Mouse (Mus musculus): Measurements from ENCODE around the gene Gif. TPM values are rescaled to one million over a fixed set of nuclear protein-coding genes. Genes with fewer than 3 reads are reported as not detected.

Gene Gif
- polyA plus RNA-seq, 1 experiment from 2014 or later: 0.46 TPM

- H3K4me3 ChIP-seq (ENCODE audit: low read depth, low read length): no peak overlapping the region
- DNase-seq (no peak), ATAC-seq (ENCODE audit: insufficient read depth) (no peak)
- no peaks in the 10 kb centered on the region for H3K36me3 ChIP-seq (ENCODE audit: insufficient read depth)
- TF ChIP-seq CTCF (IDR thresholded peaks at IDR 0.05; ENCODE audit: low read depth): no peak
- H3K4me2 ChIP-seq: no peak overlapping the region
- no peaks in the 10 kb centered on the region for H3K9me3 ChIP-seq (ENCODE audit: low read depth, low read length)
- no peaks in the 10 kb centered on the region for H3K4me1 ChIP-seq (ENCODE audit: insufficient read depth)
- no peak overlapping the region for H3K27ac ChIP-seq (ENCODE audit: low read depth)
- H3K9ac ChIP-seq: no peak overlapping the region
- 66% methylated on average over 5 of the region's 5 CpGs for WGBS
- no peaks in the 10 kb centered on the region for H3K27me3 ChIP-seq (ENCODE audit: insufficient read depth, low read length)
These were observed 62.8 kb downstream of the Gif start for GRCm38 (mm10) chr19:11810003-11810758.

- Histone ChIP-seq H3K4me3 (ENCODE audit: low read depth, low read length) (no peak overlapping the region), H3K9me3 (ENCODE audit: low read depth, low read length) (no peaks in the 10 kb centered on the region), H3K27me3 (ENCODE audit: insufficient read depth, low read length) (no peaks in the 10 kb centered on the region), H3K36me3 (ENCODE audit: insufficient read depth) (no peaks in the 10 kb centered on the region), H3K4me1 (ENCODE audit: insufficient read depth) (no peaks in the 10 kb centered on the region), H3K4me2 (no peak overlapping the region), H3K9ac (no peak overlapping the region), H3K27ac (ENCODE audit: low read depth) (no peak overlapping the region)
- no peak for ATAC-seq (ENCODE audit: insufficient read depth)
- no peak for TF ChIP-seq CTCF (IDR thresholded peaks at IDR 0.05; ENCODE audit: low read depth)
- 60% methylated on average over 1 of the region's 1 CpGs for WGBS
- DNase-seq: no peak
These were observed 63.5 kb downstream of the Gif start for GRCm38 (mm10) chr19:11810856-11811255.

- no peaks in the 10 kb centered on the region for H3K27me3 ChIP-seq (ENCODE audit: insufficient read depth, low read length)
- H3K36me3 ChIP-seq (ENCODE audit: insufficient read depth): no peaks in the 10 kb centered on the region
- no peak overlapping the region for H3K4me3 ChIP-seq (ENCODE audit: low read depth, low read length)
- ATAC-seq (ENCODE audit: insufficient read depth) (peak; percentile 60; the same call in 1 of the 2 replicates), DNase-seq (peak; percentile 47)
- no peaks in the 10 kb centered on the region for H3K4me1 ChIP-seq (ENCODE audit: insufficient read depth)
- H3K27ac ChIP-seq (ENCODE audit: low read depth): no peak overlapping the region
- no peak for TF ChIP-seq CTCF (IDR thresholded peaks at IDR 0.05; ENCODE audit: low read depth)
- no peaks in the 10 kb centered on the region for H3K9me3 ChIP-seq (ENCODE audit: low read depth, low read length)
- H3K9ac ChIP-seq: no peak overlapping the region
- 39% methylated on average over 5 of the region's 5 CpGs for WGBS
- no peak overlapping the region for H3K4me2 ChIP-seq
These were observed 64.5 kb downstream of the Gif start for GRCm38 (mm10) chr19:11811688-11812365.

Other genes with a start within 250 kb of the Gif start
- gene Ms4a6b, start 231.0 kb upstream of the Gif start, polyA plus RNA-seq (2014; fragmentation: Nextera tagmentation; extraction: Ambion mirVana): 5.2 and 6.1 TPM in 2 replicates
- gene Ms4a4d, start 210.8 kb upstream of the Gif start, polyA plus RNA-seq (2014; fragmentation: Nextera tagmentation; extraction: Ambion mirVana): 1.1 and 2.1 TPM in 2 replicates
- gene Ms4a6d, start 142.7 kb upstream of the Gif start, polyA plus RNA-seq (2014; fragmentation: Nextera tagmentation; extraction: Ambion mirVana): 5.2 and 6.0 TPM in 2 replicates
- 0.12 TPM in 1 of 2 replicates, not detected in the other for gene Ms4a2, start 123.8 kb upstream of the Gif start, polyA plus RNA-seq (2014; fragmentation: Nextera tagmentation; extraction: Ambion mirVana)
- gene Ms4a3, start 106.7 kb upstream of the Gif start, polyA plus RNA-seq (2014; fragmentation: Nextera tagmentation; extraction: Ambion mirVana): not detected in 2 replicates
- gene Oosp2, start 87.0 kb upstream of the Gif start, polyA plus RNA-seq (2014; fragmentation: Nextera tagmentation; extraction: Ambion mirVana): not detected in 2 replicates
- gene Oosp1, start 56.4 kb upstream of the Gif start, polyA plus RNA-seq (2014; fragmentation: Nextera tagmentation; extraction: Ambion mirVana): not detected in 2 replicates
- gene Oosp3, start 50.5 kb upstream of the Gif start, polyA plus RNA-seq (2014; fragmentation: Nextera tagmentation; extraction: Ambion mirVana): not detected in 2 replicates
- gene Mrpl16, start 22.8 kb downstream of the Gif start, polyA plus RNA-seq (2014; fragmentation: Nextera tagmentation; extraction: Ambion mirVana): 51.0 and 56.9 TPM in 2 replicates
- 17.2 and 19.1 TPM in 2 replicates for gene Stx3, start 71.8 kb downstream of the Gif start, polyA plus RNA-seq (2014; fragmentation: Nextera tagmentation; extraction: Ambion mirVana)
- gene Olfr1417, start 91.7 kb downstream of the Gif start, polyA plus RNA-seq (2014; fragmentation: Nextera tagmentation; extraction: Ambion mirVana): not detected in 2 replicates
- not detected in 2 replicates for gene Olfr1418, start 113.5 kb downstream of the Gif start, polyA plus RNA-seq (2014; fragmentation: Nextera tagmentation; extraction: Ambion mirVana)
- gene Olfr1419, start 127.6 kb downstream of the Gif start, polyA plus RNA-seq (2014; fragmentation: Nextera tagmentation; extraction: Ambion mirVana): not detected in 2 replicates
- gene Olfr1420, start 139.0 kb downstream of the Gif start, polyA plus RNA-seq (2014; fragmentation: Nextera tagmentation; extraction: Ambion mirVana): 0.05 TPM in 1 of 2 replicates, not detected in the other
- gene Patl1, start 164.8 kb downstream of the Gif start, polyA plus RNA-seq (2014; fragmentation: Nextera tagmentation; extraction: Ambion mirVana): 25.9 TPM in 2 replicates
- 7.4 and 7.5 TPM in 2 replicates for gene Osbp, start 218.4 kb downstream of the Gif start, polyA plus RNA-seq (2014; fragmentation: Nextera tagmentation; extraction: Ambion mirVana)